Mouse (Mus musculus) liver, postnatal 0 days (tissue): ENCODE measurements at regions not wholly inside any gene's neighbourhood (a gene's known extent, or its start where the extent isn't known, plus 50 kb on each side); places are given as distances from the start of the nearest gene placed in this dataset.

Source experiments
- CTCF ChIP-seq: sonication (generic); IDR thresholded peaks from 2 replicates; pipeline ENCODE4 v1.5.1; 2016; ENCODE audit warnings: antibody characterized with exemption, low read depth
- EP300 ChIP-seq: IDR thresholded peaks from 2 replicates; pipeline ENCODE4 v1.6.1; 2016; ENCODE audit warnings: antibody characterized with exemption, low read depth, mild to moderate bottlenecking

GRCm38 (mm10) chr9:73242521-73243308 is 129.5 kb downstream of the Rsl24d1 start:
- no peak for TF ChIP-seq CTCF
- TF ChIP-seq EP300: no peak
